Mouse (Mus musculus) embryonic facial prominence, embryonic 12.5 days (tissue): ENCODE measurements around the gene Tcf7l1. TPM values are rescaled to one million over a fixed set of nuclear protein-coding genes. Genes with fewer than 3 reads are reported as not detected.

Experiments used
- ATAC-seq: fragments of 200-750 bp; cut with Nextera tagmentation; 2 replicates; pipeline ENCODE4 v1.8.0; 2017; ENCODE audit not compliant: insufficient number of reproducible peaks, insufficient read depth, low FRiP score, low TSS enrichment
- H3K27ac ChIP-seq: fragments of 300-500 bp; sonication (generic); 2 replicates; pipeline ENCODE4 v1.5.1; 2016; ENCODE audit warnings: mild to moderate bottlenecking
- H3K27me3 ChIP-seq: fragments of 300-500 bp; sonication (generic); 2 replicates; pipeline ENCODE4 v1.6.1; 2016; ENCODE audit warnings: mild to moderate bottlenecking, moderate library complexity
- H3K36me3 ChIP-seq: fragments of 300-500 bp; sonication (generic); 2 replicates; pipeline ENCODE4 v1.6.1; 2016; ENCODE audit warnings: mild to moderate bottlenecking
- H3K4me1 ChIP-seq: fragments of 300-500 bp; sonication (generic); 2 replicates; pipeline ENCODE4 v1.6.1; 2016
- H3K4me2 ChIP-seq: fragments of 300-500 bp; sonication (generic); replicated peaks from 2 replicates; pipeline ENCODE4 v1.6.1; 2016; ENCODE audit warnings: mild to moderate bottlenecking, moderate library complexity
- H3K4me3 ChIP-seq: fragments of 300-500 bp; sonication (generic); 2 replicates; pipeline ENCODE4 v1.5.1; 2016; ENCODE audit warnings: mild to moderate bottlenecking
- H3K9ac ChIP-seq: fragments of 300-500 bp; sonication (generic); 2 replicates; pipeline ENCODE4 v1.6.1; 2016; ENCODE audit warnings: mild to moderate bottlenecking, moderate library complexity
- H3K9me3 ChIP-seq: fragments of 300-500 bp; sonication (generic); 2 replicates; pipeline ENCODE4 v1.6.1; 2016; ENCODE audit warnings: mild to moderate bottlenecking, moderate library complexity
- WGBS: fragments of 180-500 bp; shearing (Covaris S2); methylation state at CpG from one replicate; pipeline ENCODE4 v1.1.7; 2016; 5-methylcytosine and 5-hydroxymethylcytosine counted together
- polyA plus RNA-seq: library from polyadenylated mRNA; unstranded; fragments of >200 nt; fragmentation: Nextera tagmentation; extraction: Ambion mirVana; gene quantifications from 2 replicates; pipeline ENCODE4 v1.2.1, GENCODE M21; 2016

Gene Tcf7l1
- polyA plus RNA-seq, 1 experiment from 2014 or later: 53.1 TPM

DNA sequence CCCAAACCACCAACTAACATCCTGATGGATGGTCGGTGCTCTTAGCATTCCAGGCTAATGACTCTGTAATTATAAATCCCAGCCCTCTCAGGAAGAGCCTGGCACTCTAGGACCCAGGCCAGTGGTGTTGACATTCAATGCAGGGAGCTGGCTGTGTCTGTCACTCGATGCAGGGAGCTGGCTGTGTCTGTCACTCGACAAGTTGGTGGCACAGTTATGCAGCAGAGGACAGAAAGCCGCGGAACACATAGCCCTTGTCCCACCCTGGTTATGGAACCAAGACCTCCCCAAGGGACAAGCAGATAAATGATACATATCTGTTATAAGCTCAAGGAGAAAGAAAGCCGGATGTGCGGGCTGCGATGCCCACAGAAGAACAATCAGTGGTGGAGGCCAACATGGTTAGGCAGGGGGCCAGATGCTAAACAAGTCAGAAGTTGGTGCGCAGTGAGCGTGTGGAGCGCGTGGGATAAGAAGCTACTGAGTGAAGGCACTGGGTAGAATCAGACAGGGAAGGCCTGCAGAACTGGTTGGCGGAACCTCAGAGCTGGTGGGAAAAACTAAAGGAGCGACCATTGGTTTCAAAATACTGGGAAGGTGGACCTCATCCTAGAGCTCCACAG lies 33.7 kb downstream of the Tcf7l1 start:
- ATAC-seq: no peak
- whole genome bisulfite sequencing: 62% methylated on average over 14 of the region's 14 CpGs
- H3K9me3 ChIP-seq: no peaks in the 10 kb centered on the region
- peaks cover 40% of the 10 kb centered on the region for H3K4me1 ChIP-seq
- no peak overlapping the region for H3K4me2 ChIP-seq
- H3K27me3 ChIP-seq: no peaks in the 10 kb centered on the region
- H3K4me3 ChIP-seq: no peak overlapping the region
- H3K36me3 ChIP-seq: no peaks in the 10 kb centered on the region
- no peak overlapping the region for H3K27ac ChIP-seq
- H3K9ac ChIP-seq: no peak overlapping the region

DNA sequence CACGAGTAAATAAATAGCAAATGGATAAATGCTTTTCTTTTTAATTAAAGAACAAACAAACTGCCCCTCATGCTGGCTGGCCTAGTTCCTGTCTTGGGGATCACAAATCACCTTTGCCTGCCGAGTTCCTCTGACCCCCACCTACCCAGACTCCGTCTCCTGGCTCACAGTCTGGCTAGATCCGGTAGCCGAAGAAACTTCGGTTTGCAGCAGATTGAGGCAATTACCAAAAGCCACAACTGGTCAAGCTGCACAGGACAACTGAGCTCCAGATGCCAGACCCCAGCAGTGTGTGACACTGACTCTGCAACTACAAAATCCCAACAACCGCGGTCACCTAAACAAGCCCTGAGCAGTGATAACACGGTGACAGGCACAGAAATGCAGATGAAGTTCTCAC lies 34.8 kb downstream of the Tcf7l1 start:
- peaks cover 45% of the 10 kb centered on the region for H3K4me1 ChIP-seq
- H3K9ac ChIP-seq: no peak overlapping the region
- WGBS: 22% methylated on average over 9 of the region's 9 CpGs
- no peak overlapping the region for H3K4me2 ChIP-seq
- no peak overlapping the region for H3K27ac ChIP-seq
- H3K9me3 ChIP-seq: no peaks in the 10 kb centered on the region
- no peaks in the 10 kb centered on the region for H3K27me3 ChIP-seq
- no peaks in the 10 kb centered on the region for H3K36me3 ChIP-seq
- no peak overlapping the region for H3K4me3 ChIP-seq
- ATAC-seq: no peak

DNA sequence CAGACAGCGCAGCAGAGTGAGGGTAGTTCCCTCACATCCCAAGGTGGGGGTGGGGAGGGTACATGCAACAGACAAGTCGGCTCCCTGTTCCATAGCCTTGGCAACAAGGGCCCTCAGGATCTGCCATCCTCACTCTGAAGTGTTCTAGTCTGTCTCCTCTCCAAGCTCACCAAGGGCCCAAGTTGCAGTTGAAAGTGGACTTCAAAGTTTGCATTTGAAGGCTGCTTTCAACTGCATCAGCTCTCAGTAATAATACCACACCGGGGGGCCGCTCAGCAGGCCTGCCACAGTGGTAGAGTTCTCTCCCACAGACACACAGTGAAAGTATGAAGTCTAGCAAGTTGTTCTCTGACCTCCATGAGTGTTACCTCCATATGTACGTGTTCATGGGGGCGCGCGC lies 35.3 kb downstream of the Tcf7l1 start:
- H3K4me3 ChIP-seq: no peak overlapping the region
- no peaks in the 10 kb centered on the region for H3K27me3 ChIP-seq
- H3K4me2 ChIP-seq: no peak overlapping the region
- H3K27ac ChIP-seq: no peak overlapping the region
- H3K4me1 ChIP-seq: peaks cover 46% of the 10 kb centered on the region
- H3K36me3 ChIP-seq: no peaks in the 10 kb centered on the region
- no peak overlapping the region for H3K9ac ChIP-seq
- ATAC-seq: no peak
- WGBS: 76% methylated on average over 8 of the region's 8 CpGs
- H3K9me3 ChIP-seq: no peaks in the 10 kb centered on the region

DNA sequence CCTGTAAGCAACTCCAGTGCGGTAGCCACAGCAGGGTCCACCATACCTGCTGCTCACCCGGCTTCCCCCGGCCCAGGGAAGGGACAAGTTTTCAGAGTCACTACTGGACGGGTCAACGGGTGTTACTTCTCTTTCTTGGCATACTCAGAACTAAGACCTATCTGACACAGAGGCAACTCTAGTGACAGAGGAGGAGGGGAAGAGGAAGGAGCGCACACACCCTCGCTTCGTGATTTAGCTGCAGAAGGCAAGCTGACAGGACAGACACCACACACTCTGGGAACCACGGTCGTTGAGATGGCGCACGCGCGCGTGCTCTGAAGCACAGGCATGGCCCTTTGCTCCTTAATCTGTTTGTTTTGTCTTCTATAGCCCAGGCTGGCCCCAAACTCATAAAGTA lies 36.2 kb downstream of the Tcf7l1 start:
- H3K9ac ChIP-seq: no peak overlapping the region
- no peak for ATAC-seq
- H3K4me3 ChIP-seq: no peak overlapping the region
- no peak overlapping the region for H3K27ac ChIP-seq
- H3K36me3 ChIP-seq: no peaks in the 10 kb centered on the region
- peaks cover 50% of the 10 kb centered on the region for H3K4me1 ChIP-seq
- WGBS: 77% methylated on average over 15 of the region's 15 CpGs
- no peaks in the 10 kb centered on the region for H3K27me3 ChIP-seq
- H3K9me3 ChIP-seq: no peaks in the 10 kb centered on the region
- no peak overlapping the region for H3K4me2 ChIP-seq

DNA sequence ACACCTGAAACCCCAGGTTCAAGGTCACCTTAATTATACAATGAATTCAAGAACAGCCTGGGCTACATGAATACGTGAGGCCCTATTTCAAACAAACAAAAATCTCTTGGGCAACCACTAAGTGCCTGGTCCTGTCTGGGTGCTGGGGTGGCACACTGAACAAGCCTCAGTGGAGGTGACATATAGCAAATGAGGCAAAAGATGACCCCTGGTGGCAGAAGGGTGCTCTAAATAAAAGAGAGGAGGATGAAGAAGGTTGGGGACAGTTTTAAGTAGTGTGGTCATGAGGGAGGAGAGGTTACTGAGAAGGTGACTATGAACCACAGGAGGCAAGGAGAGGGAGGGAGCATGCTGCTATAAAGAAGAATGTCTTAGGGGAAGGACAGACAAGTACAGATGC lies 37.8 kb downstream of the Tcf7l1 start:
- Histone ChIP-seq H3K4me3 (no peak overlapping the region), H3K27ac (no peak overlapping the region), H3K4me1 (peaks cover 66% of the 10 kb centered on the region), H3K4me2 (no peak overlapping the region), H3K27me3 (no peaks in the 10 kb centered on the region), H3K9me3 (no peaks in the 10 kb centered on the region), H3K36me3 (no peaks in the 10 kb centered on the region), H3K9ac (no peak overlapping the region)
- 81% methylated on average over 1 of the region's 1 CpGs for WGBS
- ATAC-seq: no peak

DNA sequence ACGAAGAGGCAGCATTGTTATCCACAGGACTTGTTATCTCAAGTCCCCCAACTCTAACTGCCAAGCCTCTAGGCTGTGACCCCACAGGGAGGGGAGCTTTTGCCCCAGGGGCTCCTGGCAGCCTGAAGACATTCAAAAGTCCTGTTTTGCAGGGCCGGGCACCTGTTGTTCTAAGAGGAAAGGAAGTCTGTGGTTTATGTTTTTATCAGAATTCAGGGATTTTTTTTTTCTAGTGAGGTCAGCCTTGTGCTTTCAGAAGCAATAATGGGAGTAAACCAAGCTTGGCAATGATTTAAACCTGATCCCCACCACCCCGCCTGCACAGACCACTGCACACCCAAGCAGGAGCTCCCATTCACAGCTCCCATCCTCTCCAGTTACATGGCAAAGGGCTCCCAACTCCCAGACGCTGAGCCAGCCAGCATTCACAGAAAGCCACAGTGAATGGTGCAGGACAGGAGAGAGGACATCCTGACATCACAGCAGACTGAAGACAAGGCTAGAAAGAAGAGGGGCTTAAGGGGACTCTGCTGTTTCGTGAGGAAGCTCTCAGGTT lies 40.1 kb downstream of the Tcf7l1 start:
- Histone ChIP-seq H3K9ac (no peak overlapping the region), H3K27ac (peak overlapping the region; percentile 64), H3K4me1 (peaks cover 63% of the 10 kb centered on the region), H3K9me3 (no peaks in the 10 kb centered on the region), H3K4me3 (no peak overlapping the region), H3K4me2 (peak overlapping the region; percentile 16; the same call in 1 of the 2 replicates), H3K27me3 (no peaks in the 10 kb centered on the region), H3K36me3 (no peaks in the 10 kb centered on the region)
- 14% methylated on average over 5 of the region's 5 CpGs for WGBS
- no peak for ATAC-seq

DNA sequence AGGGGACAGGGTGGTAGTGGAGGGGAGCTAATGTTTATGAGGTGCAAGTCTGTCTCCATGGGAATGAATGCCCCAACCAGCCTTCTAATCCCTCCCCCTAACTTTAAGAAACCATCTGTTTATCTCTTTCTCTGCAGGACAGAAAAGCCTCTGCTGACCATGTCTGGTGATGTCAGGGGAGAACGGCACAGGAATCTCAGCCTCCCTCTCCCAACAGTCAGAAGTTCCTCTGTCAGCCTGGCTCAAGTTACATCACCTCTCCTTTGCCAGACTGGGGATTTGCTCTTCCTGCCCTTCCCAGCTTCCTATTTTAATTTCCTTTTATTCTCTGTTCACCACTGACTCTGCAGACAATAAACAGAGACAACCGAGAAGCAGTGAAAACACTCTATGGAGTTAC lies 40.6 kb downstream of the Tcf7l1 start:
- Histone ChIP-seq H3K4me3 (no peak overlapping the region), H3K4me1 (peaks cover 65% of the 10 kb centered on the region)
- ATAC-seq: no peak

DNA sequence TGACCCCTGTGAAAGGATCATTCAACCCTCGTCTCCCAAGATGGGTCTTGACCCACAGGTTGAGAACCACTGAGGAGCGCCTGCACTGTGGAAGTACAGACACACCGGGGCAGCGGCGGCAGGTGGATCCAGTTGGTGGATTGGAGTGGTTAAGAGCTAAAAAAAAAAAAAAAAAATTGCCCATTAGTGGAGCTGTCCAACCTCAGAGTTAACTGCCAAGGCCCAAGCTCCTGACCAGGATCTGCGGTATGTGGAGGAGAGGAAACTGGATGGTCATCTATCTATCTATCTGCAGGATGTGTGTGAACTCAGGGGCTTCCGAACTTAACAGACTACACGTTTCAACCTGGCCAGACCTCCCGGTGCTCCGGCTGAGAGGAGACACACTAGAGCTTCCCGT lies 41.2 kb downstream of the Tcf7l1 start:
- no peaks in the 10 kb centered on the region for H3K36me3 ChIP-seq
- H3K9me3 ChIP-seq: no peaks in the 10 kb centered on the region
- no peaks in the 10 kb centered on the region for H3K27me3 ChIP-seq
- 74% methylated on average over 11 of the region's 11 CpGs for WGBS
- H3K4me2 ChIP-seq: no peak overlapping the region
- H3K9ac ChIP-seq: no peak overlapping the region
- no peak for ATAC-seq
- no peak overlapping the region for H3K4me3 ChIP-seq
- H3K4me1 ChIP-seq: peaks cover 66% of the 10 kb centered on the region
- H3K27ac ChIP-seq: 0 out of 2 replicates have a peak overlapping the region, but pooled peaks have one; percentile 43

More for the DNA sequence above, 40.6 kb downstream of the Tcf7l1 start:
- Histone ChIP-seq H3K27me3 (no peaks in the 10 kb centered on the region), H3K27ac (peak overlapping the region; percentile 64), H3K9ac (no peak overlapping the region), H3K4me2 (peak overlapping the region; percentile 16; the same call in 1 of the 2 replicates), H3K9me3 (no peaks in the 10 kb centered on the region), H3K36me3 (no peaks in the 10 kb centered on the region)
- 1% methylated on average over 2 of the region's 2 CpGs for WGBS

DNA sequence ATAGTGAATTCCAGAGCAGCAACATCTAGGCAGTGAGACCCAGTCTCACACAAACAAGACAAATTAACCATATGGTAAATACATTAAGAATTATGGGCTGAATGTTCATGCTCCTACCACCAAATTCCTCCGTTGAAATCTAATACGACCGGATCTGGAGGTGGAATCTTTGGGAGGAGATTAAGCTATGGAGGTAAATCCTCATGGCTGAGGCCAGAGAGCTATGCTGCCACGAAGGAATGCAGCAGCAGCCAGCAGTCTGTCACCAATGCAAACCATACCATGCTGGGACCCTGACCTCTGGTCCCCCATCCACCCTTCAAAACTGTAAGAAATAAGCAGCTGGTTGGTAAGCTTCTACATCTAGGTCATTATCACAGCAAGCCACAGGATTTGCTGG lies 41.9 kb downstream of the Tcf7l1 start:
- peak overlapping the region; percentile 43; the same call in 1 of the 2 replicates for H3K27ac ChIP-seq

DNA sequence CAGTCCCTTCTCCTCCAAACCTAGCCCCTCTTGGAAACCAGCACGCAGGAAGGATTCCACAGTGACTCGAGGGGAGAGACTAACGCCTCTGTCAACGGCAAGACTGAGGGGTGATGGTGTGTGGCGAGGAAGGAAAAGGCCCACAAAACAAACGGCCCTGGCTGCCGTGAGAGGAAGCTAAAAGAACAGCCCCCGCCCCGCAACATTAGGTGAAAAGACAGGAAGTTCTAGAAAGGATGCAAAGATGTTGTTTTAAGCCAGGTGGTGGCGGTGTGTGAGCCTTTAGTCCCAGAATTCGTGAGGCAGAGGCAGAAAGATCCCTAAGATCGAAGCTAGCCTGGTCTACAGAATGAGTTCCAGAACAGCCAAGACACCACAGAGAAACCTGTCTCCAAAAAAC lies 43.3 kb downstream of the Tcf7l1 start:
- Histone ChIP-seq H3K4me1 (peaks cover 72% of the 10 kb centered on the region), H3K4me2 (no peak overlapping the region), H3K27ac (peak overlapping the region; percentile 23; the same call in 1 of the 2 replicates), H3K27me3 (no peaks in the 10 kb centered on the region), H3K36me3 (no peaks in the 10 kb centered on the region), H3K4me3 (no peak overlapping the region), H3K9ac (no peak overlapping the region), H3K9me3 (no peaks in the 10 kb centered on the region)
- no peak for ATAC-seq
- WGBS: 72% methylated on average over 12 of the region's 12 CpGs

More for the DNA sequence above, 41.9 kb downstream of the Tcf7l1 start:
- no peaks in the 10 kb centered on the region for H3K9me3 ChIP-seq
- 18% methylated on average over 4 of the region's 4 CpGs for WGBS
- no peak overlapping the region for H3K9ac ChIP-seq
- H3K4me1 ChIP-seq: peaks cover 63% of the 10 kb centered on the region
- H3K27me3 ChIP-seq: no peaks in the 10 kb centered on the region
- H3K4me3 ChIP-seq: no peak overlapping the region
- H3K36me3 ChIP-seq: no peaks in the 10 kb centered on the region
- H3K4me2 ChIP-seq: no peak overlapping the region
- ATAC-seq: 0 out of 2 replicates have a peak, but pooled peaks have one; percentile 8

DNA sequence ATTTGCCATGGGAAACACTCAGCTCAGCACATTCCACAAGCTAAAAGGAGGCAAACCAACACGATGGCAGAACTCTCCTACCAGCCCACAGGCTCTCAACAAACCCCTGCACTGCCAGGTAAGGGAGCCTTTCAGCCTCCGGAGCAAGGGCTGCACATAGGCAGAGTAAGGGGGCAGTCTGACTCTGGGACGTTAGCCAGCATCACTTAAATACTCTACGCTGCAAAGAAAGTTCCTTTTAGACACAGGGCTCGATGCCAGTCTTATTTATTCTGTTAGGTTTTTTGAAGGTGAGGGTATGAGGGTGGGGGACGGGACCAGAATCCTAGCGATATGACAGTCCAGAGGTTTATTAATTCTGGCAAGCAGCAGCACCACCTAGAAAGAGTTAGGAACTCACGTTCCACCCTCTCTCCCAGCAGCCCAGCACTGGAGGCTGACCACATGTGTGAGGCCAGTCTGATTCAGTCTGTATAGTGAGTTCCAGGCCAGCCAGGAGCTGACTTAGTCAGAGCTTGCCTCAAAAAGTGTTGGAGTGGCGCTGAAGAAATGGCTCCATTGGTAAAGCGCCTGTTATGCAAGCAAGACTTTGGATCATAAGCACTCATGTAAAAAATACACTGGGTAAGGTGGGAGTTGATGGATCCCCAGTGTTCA lies 44.8 kb downstream of the Tcf7l1 start:
- peaks cover 69% of the 10 kb centered on the region for H3K4me1 ChIP-seq
- no peak for ATAC-seq

DNA sequence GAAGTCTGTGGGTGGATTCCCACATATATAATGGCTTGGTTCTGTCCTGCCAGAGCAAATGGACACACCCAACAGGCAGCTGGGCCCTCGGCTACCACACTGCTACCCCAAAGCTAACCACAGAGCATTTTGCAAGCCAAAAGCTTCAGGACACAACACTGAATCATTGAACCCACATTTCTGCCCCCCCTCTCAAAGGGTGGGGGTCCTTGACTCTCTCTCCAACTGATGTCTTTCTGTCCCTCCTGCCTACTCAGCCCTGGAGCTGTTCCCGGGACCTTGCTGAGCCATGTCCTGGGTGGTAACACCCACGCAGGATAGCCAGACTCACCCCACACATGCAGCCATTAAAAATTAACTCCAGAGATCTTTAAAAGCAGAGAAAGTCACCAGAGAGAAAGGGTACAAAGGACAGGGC lies 45.4 kb downstream of the Tcf7l1 start:
- Histone ChIP-seq H3K4me2 (no peak overlapping the region), H3K9me3 (no peaks in the 10 kb centered on the region), H3K27ac (no peak overlapping the region), H3K9ac (no peak overlapping the region), H3K27me3 (no peaks in the 10 kb centered on the region), H3K36me3 (no peaks in the 10 kb centered on the region), H3K4me1 (peaks cover 63% of the 10 kb centered on the region), H3K4me3 (no peak overlapping the region)
- WGBS: 72% methylated on average over 3 of the region's 3 CpGs
- ATAC-seq: no peak

More for the DNA sequence above, 44.8 kb downstream of the Tcf7l1 start:
- no peak overlapping the region for H3K4me3 ChIP-seq
- H3K9me3 ChIP-seq: no peaks in the 10 kb centered on the region
- H3K9ac ChIP-seq: no peak overlapping the region
- H3K27me3 ChIP-seq: no peaks in the 10 kb centered on the region
- WGBS: 68% methylated on average over 10 of the region's 10 CpGs
- no peaks in the 10 kb centered on the region for H3K36me3 ChIP-seq
- H3K4me2 ChIP-seq: no peak overlapping the region
- peak overlapping the region; percentile 9; the same call in 1 of the 2 replicates for H3K27ac ChIP-seq
